Mouse (Mus musculus) liver, embryonic 13.5 days (tissue): ENCODE results near the gene N4bp2l1. TPM values are rescaled to one million over a fixed set of nuclear protein-coding genes. Genes with fewer than 3 reads are reported as not detected.

Source experiments
- ATAC-seq: fragments of 200-750 bp; cut with Nextera tagmentation; 2 replicates; pipeline ENCODE4 v1.8.0; 2017; ENCODE audit warnings: low read depth, mild to moderate bottlenecking, moderate number of reproducible peaks, moderate library complexity
- DNase-seq: peaks from one replicate; pipeline ENCODE4 v3.0.0; 2022
- H3K27ac ChIP-seq: fragments of 300-500 bp; sonication (generic); 2 replicates; pipeline ENCODE4 v1.5.1; 2015; ENCODE audit warnings: moderate library complexity, mild to moderate bottlenecking, inconsistent platforms
- H3K27me3 ChIP-seq: fragments of 300-500 bp; sonication (generic); 2 replicates; pipeline ENCODE4 v1.6.1; 2015; ENCODE audit warnings: mild to moderate bottlenecking, inconsistent platforms
- H3K36me3 ChIP-seq: fragments of 300-500 bp; sonication (generic); 2 replicates; pipeline ENCODE4 v1.6.1; 2015; ENCODE audit warnings: mild to moderate bottlenecking, inconsistent platforms
- H3K4me1 ChIP-seq: fragments of 300-500 bp; sonication (generic); replicated peaks from 2 replicates; pipeline ENCODE4 v1.6.1; 2015; ENCODE audit warnings: inconsistent platforms
- H3K4me2 ChIP-seq: fragments of 300-500 bp; sonication (generic); 2 replicates; pipeline ENCODE4 v1.6.1; 2015; ENCODE audit warnings: inconsistent platforms, mild to moderate bottlenecking, moderate library complexity
- H3K4me3 ChIP-seq: fragments of 300-500 bp; sonication (generic); replicated peaks from 2 replicates; pipeline ENCODE4 v1.5.1; 2015; ENCODE audit warnings: mild to moderate bottlenecking, inconsistent platforms
- H3K9ac ChIP-seq: fragments of 300-500 bp; sonication (generic); 2 replicates; pipeline ENCODE4 v1.6.1; 2015; ENCODE audit warnings: mild to moderate bottlenecking, inconsistent platforms
- H3K9me3 ChIP-seq: fragments of 300-500 bp; sonication (generic); replicated peaks from 2 replicates; pipeline ENCODE4 v1.6.1; 2016; ENCODE audit warnings: inconsistent platforms
- WGBS: fragments of 180-500 bp; shearing (Covaris S2); methylation state at CpG from one replicate; pipeline ENCODE4 v1.1.7; 2015; ENCODE audit not compliant: insufficient replicate concordance; 5-methylcytosine and 5-hydroxymethylcytosine counted together
- polyA plus RNA-seq: library from polyadenylated mRNA; unstranded; fragments of >200 nt; fragmentation: Nextera tagmentation; extraction: Ambion mirVana; gene quantifications from 2 replicates; pipeline ENCODE4 v1.2.1, GENCODE M21; 2015

Gene N4bp2l1
- polyA plus RNA-seq, 1 experiment from 2014 or later, result 8.5 TPM

- H3K4me3 ChIP-seq, result no peak overlapping the region
- no peaks in the 10 kb centered on the region for H3K27me3 ChIP-seq
- peaks cover 88% of the 10 kb centered on the region for H3K36me3 ChIP-seq
- peaks cover 6% of the 10 kb centered on the region for H3K4me1 ChIP-seq
- no peak overlapping the region for H3K27ac ChIP-seq
- H3K4me2 ChIP-seq, result no peak overlapping the region
- 94% methylated on average over 5 of the region's 5 CpGs for WGBS
- ATAC-seq (no peak), DNase-seq (no peak)
- H3K9me3 ChIP-seq, result no peaks in the 10 kb centered on the region
- no peak overlapping the region for H3K9ac ChIP-seq
Observed at GRCm38 (mm10) chr5:150560851-150561250, 36.1 kb downstream of the N4bp2l1 start.

DNA sequence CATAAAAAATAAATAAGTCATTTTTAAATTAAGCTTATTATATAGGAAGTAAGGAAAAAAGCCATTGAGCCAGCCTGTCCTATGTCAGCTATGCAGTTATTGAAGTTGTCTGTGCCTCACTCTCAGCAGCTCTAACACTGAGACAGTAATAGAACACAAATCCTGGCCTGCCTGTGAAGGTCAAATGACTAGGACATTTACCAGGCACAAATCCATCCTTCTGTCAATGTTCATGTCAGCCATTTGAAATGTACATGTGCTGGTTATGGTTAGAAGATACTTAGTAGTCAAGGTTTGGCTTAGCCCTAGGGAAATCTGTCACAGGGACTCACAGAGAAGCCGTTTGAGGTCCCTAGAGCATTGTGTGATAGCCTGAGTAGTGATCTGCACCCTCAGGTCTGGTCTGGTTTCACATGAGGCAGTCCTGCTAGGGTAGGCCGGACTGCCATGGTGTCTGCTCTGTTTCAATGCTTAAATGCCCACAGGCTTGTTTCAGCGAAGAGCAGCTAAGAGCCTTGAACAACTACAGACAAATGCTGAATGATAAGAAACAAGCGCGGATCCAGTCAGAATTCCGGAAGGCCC lies 37.4 kb downstream of the N4bp2l1 start:
- H3K27me3 ChIP-seq, result no peaks in the 10 kb centered on the region
- peaks cover 91% of the 10 kb centered on the region for H3K36me3 ChIP-seq
- DNase-seq, result no peak
- 90% methylated on average over 6 of the region's 6 CpGs for WGBS
- H3K27ac ChIP-seq, result no peak overlapping the region
- no peak overlapping the region for H3K4me3 ChIP-seq
- no peak overlapping the region for H3K9ac ChIP-seq
- H3K4me1 ChIP-seq, result peaks cover 6% of the 10 kb centered on the region
- H3K9me3 ChIP-seq, result no peaks in the 10 kb centered on the region
- H3K4me2 ChIP-seq, result no peak overlapping the region
- no peak for ATAC-seq

GRCm38 (mm10) chr5:150551637-150552036 lies 45.4 kb downstream of the N4bp2l1 start:
- H3K27me3 ChIP-seq, result no peaks in the 10 kb centered on the region
- H3K27ac ChIP-seq, result no peak overlapping the region
- WGBS, result 79% methylated on average over 3 of the region's 3 CpGs
- DNase-seq (no peak), ATAC-seq (no peak)
- H3K36me3 ChIP-seq, result peaks cover 68% of the 10 kb centered on the region
- no peak overlapping the region for H3K4me3 ChIP-seq
- no peaks in the 10 kb centered on the region for H3K4me1 ChIP-seq
- no peak overlapping the region for H3K9ac ChIP-seq
- no peak overlapping the region for H3K4me2 ChIP-seq
- no peaks in the 10 kb centered on the region for H3K9me3 ChIP-seq

DNA sequence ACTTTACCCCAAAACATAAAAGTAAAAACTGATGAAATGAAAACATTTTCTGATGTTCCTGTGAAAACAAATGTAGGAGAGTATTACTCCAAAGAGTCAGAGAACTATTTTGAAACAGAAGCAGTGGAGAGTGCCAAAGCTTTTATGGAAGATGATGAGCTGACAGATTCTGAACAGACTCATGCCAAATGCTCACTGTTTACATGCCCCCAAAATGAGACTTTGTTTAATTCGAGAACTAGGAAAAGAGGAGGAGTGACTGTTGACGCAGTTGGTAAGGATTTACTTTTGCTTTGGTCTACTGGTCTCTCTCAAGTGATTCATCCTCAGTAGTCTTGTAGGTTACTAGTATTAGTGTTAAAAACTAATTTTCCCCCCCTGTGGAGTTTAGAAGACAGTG lies 53.8 kb downstream of the N4bp2l1 start:
- Histone ChIP-seq H3K9ac (no peak overlapping the region), H3K4me1 (no peaks in the 10 kb centered on the region), H3K9me3 (peaks cover 13% of the 10 kb centered on the region), H3K4me3 (no peak overlapping the region), H3K4me2 (no peak overlapping the region), H3K36me3 (peaks cover 24% of the 10 kb centered on the region), H3K27me3 (no peaks in the 10 kb centered on the region), H3K27ac (no peak overlapping the region)
- 93% methylated on average over 2 of the region's 2 CpGs for WGBS
- ATAC-seq (no peak), DNase-seq (no peak)

DNA sequence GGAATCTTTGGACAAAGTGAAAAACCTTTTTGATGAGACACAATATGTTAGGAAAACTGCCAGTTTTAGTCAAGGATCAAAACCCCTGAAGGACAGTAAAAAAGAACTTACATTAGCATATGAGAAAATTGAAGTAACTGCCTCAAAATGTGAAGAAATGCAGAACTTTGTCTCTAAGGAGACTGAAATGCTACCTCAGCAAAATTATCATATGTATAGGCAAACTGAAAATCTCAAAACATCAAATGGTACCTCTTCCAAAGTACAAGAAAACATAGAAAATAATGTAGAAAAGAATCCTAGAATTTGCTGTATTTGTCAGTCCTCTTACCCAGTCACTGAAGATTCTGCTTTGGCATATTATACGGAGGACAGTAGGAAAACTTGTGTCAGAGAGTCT lies 55.7 kb downstream of the N4bp2l1 start:
- no peak for DNase-seq

GRCm38 (mm10) chr5:150525239-150525638 lies 71.7 kb downstream of the N4bp2l1 start:
- ATAC-seq (no peak), DNase-seq (no peak)
- H3K9ac ChIP-seq, result no peak overlapping the region
- peaks cover 20% of the 10 kb centered on the region for H3K36me3 ChIP-seq
- WGBS, result 75% methylated on average over 2 of the region's 2 CpGs
- peaks cover 51% of the 10 kb centered on the region for H3K4me1 ChIP-seq
- no peaks in the 10 kb centered on the region for H3K9me3 ChIP-seq
- H3K4me3 ChIP-seq, result no peak overlapping the region
- no peak overlapping the region for H3K27ac ChIP-seq
- H3K27me3 ChIP-seq, result no peaks in the 10 kb centered on the region
- H3K4me2 ChIP-seq, result no peak overlapping the region

More for the DNA sequence above, 55.7 kb downstream of the N4bp2l1 start:
- no peak for ATAC-seq
- 87% methylated on average over 1 of the region's 1 CpGs for WGBS
- no peaks in the 10 kb centered on the region for H3K4me1 ChIP-seq
- no peaks in the 10 kb centered on the region for H3K27me3 ChIP-seq
- no peak overlapping the region for H3K4me2 ChIP-seq
- no peak overlapping the region for H3K27ac ChIP-seq
- peaks cover 13% of the 10 kb centered on the region for H3K9me3 ChIP-seq
- no peak overlapping the region for H3K4me3 ChIP-seq
- H3K9ac ChIP-seq, result no peak overlapping the region
- H3K36me3 ChIP-seq, result peaks cover 40% of the 10 kb centered on the region

DNA sequence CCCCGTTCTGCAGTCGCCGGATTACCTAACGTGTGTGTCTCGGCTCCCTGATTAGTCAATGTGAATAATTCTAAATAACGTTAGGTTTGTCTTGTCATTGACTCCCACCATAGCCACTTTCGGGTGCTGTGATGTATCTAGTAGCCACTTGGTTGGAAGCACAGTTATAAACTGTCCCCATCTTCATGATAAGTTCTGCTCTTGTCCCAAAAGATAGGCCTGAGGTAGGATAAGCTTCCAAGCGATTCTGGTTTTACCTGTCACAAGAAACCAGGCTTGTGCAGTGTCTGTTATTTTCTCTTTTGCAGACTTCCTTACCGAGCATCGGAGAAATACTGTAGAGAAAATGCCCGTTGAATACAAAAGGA lies 74.1 kb downstream of the N4bp2l1 start:
- Histone ChIP-seq H3K27ac (peak overlapping the region; percentile 84), H3K4me3 (peak overlapping the region; percentile 86), H3K4me2 (peak overlapping the region; percentile 77), H3K9ac (peak overlapping the region; percentile 94), H3K36me3 (peaks cover 11% of the 10 kb centered on the region), H3K27me3 (0 out of 2 replicates have a peak, but pooled peaks cover 2% of the 10 kb centered on the region), H3K4me1 (peaks cover 36% of the 10 kb centered on the region), H3K9me3 (no peaks in the 10 kb centered on the region)
- ATAC-seq, result peak; percentile 71
- 5% methylated on average over 11 of the region's 11 CpGs for WGBS
- no peak for DNase-seq

DNA sequence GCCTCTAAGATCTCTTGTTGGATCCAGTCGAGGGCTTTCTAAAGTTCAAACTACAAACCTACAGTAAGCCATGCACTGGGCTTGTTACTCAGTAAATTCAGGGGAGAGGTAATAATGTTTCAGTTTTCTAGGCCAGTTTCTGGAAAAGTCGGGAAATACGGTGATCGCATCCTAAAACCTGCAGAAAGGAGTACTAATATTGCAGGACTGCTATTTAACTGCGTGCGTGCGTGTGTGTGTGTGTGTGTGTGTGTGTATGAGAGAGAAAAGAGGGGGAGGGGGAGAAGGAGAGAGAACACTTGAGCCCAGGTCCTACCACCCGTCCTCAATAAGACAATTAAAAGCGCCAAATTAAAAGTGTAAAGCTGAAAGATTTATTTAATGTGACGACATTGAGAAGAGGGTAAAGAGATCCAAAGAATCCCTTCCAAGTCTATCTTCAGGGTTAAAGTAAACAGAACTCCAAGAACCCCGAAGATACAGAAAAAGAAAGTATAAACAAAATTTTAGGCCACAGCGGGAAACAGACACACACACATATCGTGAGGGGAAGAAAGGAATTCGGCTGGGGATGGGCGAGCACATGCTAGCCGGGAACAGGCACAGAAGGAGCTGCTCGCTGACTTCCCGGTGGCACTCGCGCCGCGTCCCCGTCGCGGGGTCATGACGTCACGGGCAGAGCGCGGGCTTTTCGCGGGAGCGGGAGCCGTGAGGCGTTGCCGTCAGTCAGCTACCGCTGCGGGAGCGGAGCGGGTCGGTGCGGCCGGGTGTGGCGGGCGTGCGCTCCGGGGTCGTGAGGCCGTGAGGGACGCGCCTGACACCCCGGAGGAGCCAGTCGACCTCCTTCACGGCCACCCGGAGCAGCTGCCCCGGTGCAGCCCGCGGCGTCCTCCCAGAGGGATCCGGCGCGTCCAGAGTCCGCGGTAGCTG lies 74.8 kb downstream of the N4bp2l1 start, which contains the start of gene Brca2:
Brca2 (plus strand) TSS at position 694 of the 930 bp plus-strand sequence.
- WGBS, result 5% methylated on average over 63 of the region's 63 CpGs

More for the DNA sequence above, 74.8 kb downstream of the N4bp2l1 start, which contains the start of gene Brca2:
- Histone ChIP-seq H3K36me3 (peaks cover 11% of the 10 kb centered on the region), H3K4me2 (peak within 1 kb of the TSS; percentile 77), H3K27ac (peak within 1 kb of the TSS; percentile 84), H3K27me3 (peaks cover 8% of the 10 kb centered on the region; the same call in 1 of the 2 replicates), H3K4me3 (peak within 1 kb of the TSS; percentile 86), H3K9ac (peak within 1 kb of the TSS; percentile 94), H3K9me3 (no peaks in the 10 kb centered on the region), H3K4me1 (peaks cover 34% of the 10 kb centered on the region)
- DNase-seq, result peak; percentile 92
- ATAC-seq, result peak; percentile 95

Other genes with a start within 250 kb of the N4bp2l1 start
- gene Zar1l, start 79.0 kb downstream of the N4bp2l1 start, polyA plus RNA-seq, result not detected in 2 replicates
- 21.3 and 23.2 TPM in 2 replicates for gene Brca2, start 74.6 kb downstream of the N4bp2l1 start, polyA plus RNA-seq
- 19.7 and 27.5 TPM in 2 replicates for gene N4bp2l2, start 69.0 kb upstream of the N4bp2l1 start, polyA plus RNA-seq
- gene Pds5b, start 76.6 kb upstream of the N4bp2l1 start, polyA plus RNA-seq, result 9.9 and 12.6 TPM in 2 replicates